ENCODE assay signal across 8 mouse cellular contexts in genomic region chr17:43241134-43241533, GRCm38 (mm10). TPM values are rescaled to one million over a fixed set of nuclear protein-coding genes. Genes with fewer than 3 reads are reported as not detected.
A peak's percentile ranks its signal among the peaks of the same experiment; 100 is the strongest.
DNase-seq lines count a peak whose midpoint lies in the region; ATAC-seq lines count a peak whose summit lies in the region.

No protein-coding gene starts in this region.

- ATAC-seq in liver, embryonic 12.5 days = no peak
- ATAC-seq in forebrain, embryonic 16.5 days = peak; percentile 66
- ATAC-seq in neural tube, embryonic 12.5 days (ENCODE audit: low FRiP score, low read depth) = peak; percentile 82

- H3K9me3 ChIP-seq in liver, embryonic 12.5 days (replicated peaks) = no peaks in the 10 kb centered on the region
- no peaks in the 10 kb centered on the region for H3K9me3 ChIP-seq in forebrain, embryonic 16.5 days (ENCODE audit: control insufficient read depth, low read length)
- H3K9me3 ChIP-seq in neural tube, embryonic 12.5 days = no peaks in the 10 kb centered on the region

- DNase-seq in liver = peak; percentile 41
- peak; percentile 85 for DNase-seq in heart, postnatal 4 days
- peak; percentile 21 for DNase-seq in layer of hippocampus, adult 9-11 months
- DNase-seq in T-cell, adult 2 months (ENCODE audit: low spot score) = no peak
- DNase-seq in yolk sac, embryonic 10.5 days (ENCODE audit: low spot score) = no peak

- H3K27me3 ChIP-seq in liver, embryonic 12.5 days (replicated peaks) = no peaks in the 10 kb centered on the region
- no peaks in the 10 kb centered on the region for H3K27me3 ChIP-seq in forebrain, embryonic 16.5 days (replicated peaks; ENCODE audit: control insufficient read depth, insufficient read depth, low read length)
- H3K27me3 ChIP-seq in neural tube, embryonic 12.5 days (replicated peaks) = no peaks in the 10 kb centered on the region

- no peaks in the 10 kb centered on the region for H3K4me1 ChIP-seq in liver, embryonic 12.5 days
- H3K4me1 ChIP-seq in forebrain, embryonic 16.5 days (replicated peaks; ENCODE audit: control insufficient read depth, insufficient read depth, low read length) = peaks cover 5% of the 10 kb centered on the region
- no peaks in the 10 kb centered on the region for H3K4me1 ChIP-seq in neural tube, embryonic 12.5 days

- H3K9ac ChIP-seq in liver, embryonic 12.5 days = no peak overlapping the region
- no peak overlapping the region for H3K9ac ChIP-seq in forebrain, embryonic 16.5 days (replicated peaks; ENCODE audit: low read depth, low read length)
- no peak overlapping the region for H3K9ac ChIP-seq in neural tube, embryonic 12.5 days

- H3K36me3 ChIP-seq in liver, embryonic 12.5 days = no peaks in the 10 kb centered on the region
- H3K36me3 ChIP-seq in forebrain, embryonic 16.5 days (ENCODE audit: control insufficient read depth, insufficient read depth) = no peaks in the 10 kb centered on the region
- H3K36me3 ChIP-seq in neural tube, embryonic 12.5 days = no peaks in the 10 kb centered on the region

- H3K4me2 ChIP-seq in liver, embryonic 12.5 days = no peak overlapping the region
- no peak overlapping the region for H3K4me2 ChIP-seq in forebrain, embryonic 16.5 days (ENCODE audit: low read length)
- no peak overlapping the region for H3K4me2 ChIP-seq in neural tube, embryonic 12.5 days (replicated peaks)

- WGBS in liver, embryonic 12.5 days (ENCODE audit: insufficient replicate concordance) = 64% methylated on average over 10 of the region's 10 CpGs
- WGBS in forebrain, embryonic 16.5 days = 29% methylated on average over 10 of the region's 10 CpGs
- 54% methylated on average over 10 of the region's 10 CpGs for WGBS in neural tube, embryonic 12.5 days

- H3K4me3 ChIP-seq in liver, embryonic 12.5 days = no peak overlapping the region
- H3K4me3 ChIP-seq in forebrain, embryonic 16.5 days (replicated peaks; ENCODE audit: low read length) = no peak overlapping the region
- no peak overlapping the region for H3K4me3 ChIP-seq in neural tube, embryonic 12.5 days

- no peak overlapping the region for H3K27ac ChIP-seq in liver, embryonic 12.5 days
- H3K27ac ChIP-seq in forebrain, embryonic 16.5 days (ENCODE audit: low read length) = no peak overlapping the region
- H3K27ac ChIP-seq in neural tube, embryonic 12.5 days = no peak overlapping the region

RNA-seq across cellular contexts. Expression of gene Adgrf1, which starts 29.0 kb away (rescaled TPM):
- polyA plus RNA-seq in liver, embryonic 12.5 days (2016; fragmentation: Nextera tagmentation; extraction: Ambion mirVana) = 0.13 and 0.16 TPM in 2 replicates
- polyA plus RNA-seq in forebrain, embryonic 16.5 days (2015; fragmentation: Nextera tagmentation; extraction: Ambion mirVana) = not detected in 2 replicates
- not detected for total RNA-seq in heart, postnatal 4 days (2021)
- not detected in 2 replicates for polyA plus RNA-seq in neural tube, embryonic 12.5 days (2016; fragmentation: Nextera tagmentation; extraction: Ambion mirVana)

Comparison
In these comparisons a context has a peak if more than half of its experiments do, and no peak if none do; other contexts are left out.
1. DNase-seq: peak in liver (single experiment), heart, postnatal 4 days (single experiment) and layer of hippocampus, adult 9-11 months (single experiment); none in T-cell, adult 2 months (single experiment) and yolk sac, embryonic 10.5 days (single experiment).